Mouse (Mus musculus): ENCODE measurements around the gene Wdr63. TPM values are rescaled to one million over a fixed set of nuclear protein-coding genes. Genes with fewer than 3 reads are reported as not detected.

Wdr63 gene
- polyA plus RNA-seq, 1 experiment from 2014 or later = 0.31 TPM

DNA sequence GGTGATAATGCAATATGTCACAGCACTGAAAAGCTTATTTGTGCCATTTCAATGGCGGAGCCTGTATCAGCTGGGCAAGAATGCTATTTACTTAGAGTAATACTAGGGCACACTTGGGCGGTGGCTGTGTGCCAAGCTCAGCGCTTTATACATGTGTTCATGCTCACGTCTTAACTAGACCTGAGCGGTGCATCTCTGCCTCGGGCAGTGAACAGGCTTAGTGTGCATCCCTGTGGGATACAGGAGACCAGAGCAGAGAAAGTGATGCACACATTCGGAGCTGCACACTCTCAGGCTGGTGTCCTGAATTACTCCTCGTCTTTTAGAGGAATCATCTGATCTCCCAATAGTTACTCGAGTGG is 15.5 kb upstream of the Wdr63 start:
- Histone ChIP-seq H3K36me3 (ENCODE audit: insufficient read depth, low read length) (no peaks in the 10 kb centered on the region), H3K4me1 (ENCODE audit: insufficient read depth, low read length) (peaks cover 10% of the 10 kb centered on the region), H3K4me3 (ENCODE audit: low read length) (no peak overlapping the region), H3K4me2 (replicated peaks; ENCODE audit: low read depth, low read length) (no peak overlapping the region), H3K27ac (ENCODE audit: low read length) (no peak overlapping the region), H3K9me3 (ENCODE audit: low read length) (no peaks in the 10 kb centered on the region), H3K9ac (replicated peaks; ENCODE audit: low read length) (no peak overlapping the region), H3K27me3 (ENCODE audit: insufficient read depth, low read length) (no peaks in the 10 kb centered on the region)
- 80% methylated on average over 9 of the region's 9 CpGs for WGBS
- ATAC-seq (ENCODE audit: low FRiP score, low TSS enrichment) = no peak

DNA sequence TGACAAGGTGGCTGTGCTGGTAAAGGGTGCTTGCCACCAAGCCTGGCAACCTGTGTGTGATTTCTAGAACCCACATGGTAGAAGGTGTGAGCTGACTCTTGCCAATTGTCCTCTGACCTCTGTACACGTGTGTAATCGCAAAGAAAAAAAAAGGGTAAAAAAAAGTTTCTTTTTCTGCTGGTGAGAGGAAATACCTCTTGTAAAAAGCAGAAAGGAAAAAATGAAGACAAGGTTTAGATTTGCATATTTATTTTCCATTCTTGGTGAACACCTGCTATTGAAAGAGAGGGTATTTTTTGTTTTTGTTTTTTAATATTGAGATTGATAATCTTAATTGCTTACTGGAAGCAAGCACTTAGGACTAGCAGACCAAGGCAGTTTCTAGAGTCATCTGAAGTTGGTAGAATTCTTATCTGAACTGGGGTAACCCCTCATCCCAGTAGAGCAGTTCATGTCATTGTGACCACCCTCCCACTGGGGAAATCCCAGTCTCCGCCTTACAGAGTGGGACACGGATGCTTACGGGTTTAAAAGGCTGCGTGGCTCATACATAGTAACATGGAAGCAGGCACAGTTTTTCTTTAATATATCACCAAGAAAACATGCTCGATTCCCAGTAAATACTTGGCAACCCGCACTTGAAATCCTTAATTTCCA is 15.0 kb upstream of the Wdr63 start:
- no peak overlapping the region for H3K27ac ChIP-seq (ENCODE audit: low read length)
- H3K9me3 ChIP-seq (ENCODE audit: low read length) = no peaks in the 10 kb centered on the region
- peaks cover 3% of the 10 kb centered on the region for H3K27me3 ChIP-seq (ENCODE audit: insufficient read depth, low read length)
- no peaks in the 10 kb centered on the region for H3K36me3 ChIP-seq (ENCODE audit: insufficient read depth, low read length)
- H3K4me1 ChIP-seq (ENCODE audit: insufficient read depth, low read length) = peaks cover 15% of the 10 kb centered on the region
- no peak overlapping the region for H3K4me2 ChIP-seq (replicated peaks; ENCODE audit: low read depth, low read length)
- H3K9ac ChIP-seq (replicated peaks; ENCODE audit: low read length) = no peak overlapping the region
- no peak for ATAC-seq (ENCODE audit: low FRiP score, low TSS enrichment)
- no peak overlapping the region for H3K4me3 ChIP-seq (ENCODE audit: low read length)
- WGBS = 87% methylated on average over 8 of the region's 8 CpGs

DNA sequence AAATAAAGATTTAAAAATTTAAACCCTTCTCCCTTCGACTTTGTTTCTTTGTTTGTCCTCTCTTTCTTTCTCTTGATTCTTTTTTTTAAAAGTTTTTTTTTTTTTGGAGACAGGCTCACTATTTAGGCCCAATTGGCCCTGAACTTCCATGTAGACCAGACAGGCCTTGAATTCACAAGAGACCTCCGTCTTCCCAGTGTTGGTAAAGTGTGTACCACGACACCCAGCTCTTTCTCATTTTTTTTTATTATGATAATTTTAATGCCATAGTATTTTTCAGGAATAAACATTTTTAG is 14.1 kb upstream of the Wdr63 start:
- no peak overlapping the region for H3K27ac ChIP-seq (ENCODE audit: low read length)
- H3K4me1 ChIP-seq (ENCODE audit: insufficient read depth, low read length) = peaks cover 17% of the 10 kb centered on the region
- WGBS = 61% methylated on average over 3 of the region's 3 CpGs
- no peaks in the 10 kb centered on the region for H3K36me3 ChIP-seq (ENCODE audit: insufficient read depth, low read length)
- peak overlapping the region; percentile 43 for H3K9ac ChIP-seq (replicated peaks; ENCODE audit: low read length)
- no peaks in the 10 kb centered on the region for H3K9me3 ChIP-seq (ENCODE audit: low read length)
- no peak overlapping the region for H3K4me3 ChIP-seq (ENCODE audit: low read length)
- H3K4me2 ChIP-seq (replicated peaks; ENCODE audit: low read depth, low read length) = peak overlapping the region; percentile 48; the same call in 1 of the 2 replicates
- no peak for ATAC-seq (ENCODE audit: low FRiP score, low TSS enrichment)
- peaks cover 11% of the 10 kb centered on the region for H3K27me3 ChIP-seq (ENCODE audit: insufficient read depth, low read length)

DNA sequence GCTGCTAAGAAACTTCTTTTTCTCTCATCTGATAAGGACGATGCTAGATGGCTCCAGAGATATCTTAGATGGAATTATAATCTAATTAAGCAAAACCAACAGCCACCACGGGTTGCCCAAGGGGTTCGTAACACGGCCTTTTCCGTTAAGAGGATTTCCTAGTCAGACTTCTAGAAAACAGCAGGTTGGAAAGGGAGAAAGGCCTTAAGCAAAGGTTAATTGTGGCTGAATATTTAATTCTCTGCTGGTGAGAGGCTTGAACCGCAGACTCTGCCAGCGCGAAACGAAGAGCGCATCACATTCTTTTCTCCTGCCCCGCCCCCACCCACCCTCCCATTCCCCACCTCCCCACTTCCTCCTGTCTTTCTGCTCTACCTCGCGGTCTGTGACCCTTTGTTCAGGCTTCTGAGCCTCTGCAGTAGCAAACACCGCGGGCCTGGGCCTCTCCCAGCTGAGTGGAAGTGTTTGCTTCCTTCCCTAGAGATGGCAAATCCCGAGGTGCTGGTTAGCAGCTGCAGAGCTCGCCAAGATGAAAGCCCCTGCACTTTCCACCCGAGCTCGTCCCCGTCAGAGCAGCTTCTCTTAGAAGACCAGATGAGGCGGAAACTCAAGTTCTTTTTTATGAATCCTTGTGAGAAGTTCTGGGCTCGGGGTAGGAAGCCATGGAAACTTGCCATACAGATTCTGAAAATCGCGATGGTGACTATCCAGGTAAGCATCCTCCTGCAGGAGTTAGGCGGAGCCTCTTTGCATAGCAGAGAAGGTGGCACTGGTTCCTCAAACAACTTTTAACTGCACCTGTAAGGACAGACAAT is 13.6 kb upstream of the Wdr63 start:
- Histone ChIP-seq H3K4me2 (replicated peaks; ENCODE audit: low read depth, low read length) (peak overlapping the region; percentile 48), H3K36me3 (ENCODE audit: insufficient read depth, low read length) (no peaks in the 10 kb centered on the region), H3K27ac (ENCODE audit: low read length) (peak overlapping the region; percentile 57; the same call in 1 of the 2 replicates), H3K9ac (replicated peaks; ENCODE audit: low read length) (peak overlapping the region; percentile 43), H3K9me3 (ENCODE audit: low read length) (no peaks in the 10 kb centered on the region), H3K4me3 (ENCODE audit: low read length) (peak overlapping the region; percentile 31), H3K27me3 (ENCODE audit: insufficient read depth, low read length) (peaks cover 13% of the 10 kb centered on the region), H3K4me1 (ENCODE audit: insufficient read depth, low read length) (peaks cover 17% of the 10 kb centered on the region)
- WGBS = 10% methylated on average over 25 of the region's 25 CpGs
- ATAC-seq (ENCODE audit: low FRiP score, low TSS enrichment) = no peak

DNA sequence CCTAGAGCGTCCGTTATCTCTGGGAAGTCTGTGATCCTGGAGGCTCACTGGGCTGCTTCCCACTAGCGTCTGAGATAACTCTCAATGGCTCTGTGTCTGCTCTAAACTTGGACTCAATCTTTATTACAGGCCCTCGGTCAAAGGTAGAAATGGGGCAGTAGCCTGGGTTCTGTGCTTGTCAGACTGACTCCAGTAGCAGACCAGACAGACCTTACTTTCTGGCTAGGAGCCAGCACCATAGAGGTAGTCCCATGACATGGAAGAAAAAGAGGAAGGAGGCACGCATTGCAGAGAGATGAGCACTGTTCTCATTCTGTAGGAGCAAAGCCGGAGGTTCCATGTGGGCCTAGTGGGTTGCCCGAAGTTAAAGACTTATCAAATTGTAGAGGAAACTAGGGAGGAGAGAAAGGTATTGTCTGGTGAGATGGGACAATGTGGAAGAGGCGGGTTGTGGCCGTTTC is 10.1 kb upstream of the Wdr63 start:
- no peak for ATAC-seq (ENCODE audit: low FRiP score, low TSS enrichment)
- Histone ChIP-seq H3K4me1 (ENCODE audit: insufficient read depth, low read length) (peaks cover 17% of the 10 kb centered on the region), H3K9me3 (ENCODE audit: low read length) (no peaks in the 10 kb centered on the region), H3K4me3 (ENCODE audit: low read length) (peak overlapping the region; percentile 48), H3K27ac (ENCODE audit: low read length) (peak overlapping the region; percentile 10; the same call in 1 of the 2 replicates), H3K27me3 (ENCODE audit: insufficient read depth, low read length) (peaks cover 16% of the 10 kb centered on the region), H3K9ac (replicated peaks; ENCODE audit: low read length) (no peak overlapping the region), H3K4me2 (replicated peaks; ENCODE audit: low read depth, low read length) (peak overlapping the region; percentile 58), H3K36me3 (ENCODE audit: insufficient read depth, low read length) (no peaks in the 10 kb centered on the region)
- 57% methylated on average over 9 of the region's 9 CpGs for WGBS

DNA sequence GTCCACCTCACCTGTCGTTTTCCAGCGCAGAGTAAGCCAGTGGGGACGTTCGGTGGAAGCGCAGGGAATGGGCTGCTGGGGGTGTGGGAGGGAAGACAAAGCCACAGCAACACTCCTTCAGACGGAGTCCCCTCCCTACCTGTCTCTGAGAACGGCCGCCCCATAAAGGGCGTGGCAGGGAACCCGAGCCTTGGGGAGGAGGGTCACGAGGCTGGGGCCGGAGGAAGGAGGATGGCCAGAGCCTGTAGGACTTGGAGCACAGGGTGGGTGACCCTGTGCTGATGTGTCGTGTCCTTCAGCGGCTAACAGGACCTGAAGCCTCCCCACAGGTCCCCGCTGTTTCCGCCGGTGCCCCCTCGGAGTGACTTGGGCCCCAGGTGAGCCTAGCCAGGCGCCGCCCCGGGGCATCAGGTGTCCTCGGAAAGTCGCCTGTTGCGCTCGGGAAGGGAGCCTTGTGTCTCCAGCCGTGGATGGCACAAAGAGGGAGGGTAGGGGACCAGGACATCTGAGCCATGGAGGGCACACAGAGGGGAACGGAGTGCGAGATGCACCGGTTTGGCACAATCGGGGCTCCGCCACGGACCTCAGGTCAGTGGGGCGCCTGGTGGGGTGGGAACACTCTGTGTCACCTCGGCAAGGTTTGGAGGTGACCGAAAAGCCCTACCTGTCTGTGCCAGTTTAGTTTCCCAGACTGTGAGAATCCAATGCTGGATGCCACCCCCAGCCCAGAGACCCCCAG is 9.5 kb upstream of the Wdr63 start, which contains the start of gene Mcoln3:
Gene Mcoln3, plus strand, starts transcription at position 193 of the 739 bp plus-strand sequence.
- peaks cover 17% of the 10 kb centered on the region for H3K4me1 ChIP-seq (ENCODE audit: insufficient read depth, low read length)
- peak within 1 kb of the TSS; percentile 58 for H3K4me2 ChIP-seq (replicated peaks; ENCODE audit: low read depth, low read length)
- H3K36me3 ChIP-seq (ENCODE audit: insufficient read depth, low read length) = no peaks in the 10 kb centered on the region
- peak within 1 kb of the TSS; percentile 10; the same call in 1 of the 2 replicates for H3K27ac ChIP-seq (ENCODE audit: low read length)
- peak within 1 kb of the TSS; percentile 57; the same call in 1 of the 2 replicates for H3K9ac ChIP-seq (replicated peaks; ENCODE audit: low read length)
- WGBS = 10% methylated on average over 35 of the region's 35 CpGs
- peaks cover 16% of the 10 kb centered on the region for H3K27me3 ChIP-seq (ENCODE audit: insufficient read depth, low read length)
- no peaks in the 10 kb centered on the region for H3K9me3 ChIP-seq (ENCODE audit: low read length)
- peak; percentile 75 for ATAC-seq (ENCODE audit: low FRiP score, low TSS enrichment)
- peak within 1 kb of the TSS; percentile 48 for H3K4me3 ChIP-seq (ENCODE audit: low read length)

DNA sequence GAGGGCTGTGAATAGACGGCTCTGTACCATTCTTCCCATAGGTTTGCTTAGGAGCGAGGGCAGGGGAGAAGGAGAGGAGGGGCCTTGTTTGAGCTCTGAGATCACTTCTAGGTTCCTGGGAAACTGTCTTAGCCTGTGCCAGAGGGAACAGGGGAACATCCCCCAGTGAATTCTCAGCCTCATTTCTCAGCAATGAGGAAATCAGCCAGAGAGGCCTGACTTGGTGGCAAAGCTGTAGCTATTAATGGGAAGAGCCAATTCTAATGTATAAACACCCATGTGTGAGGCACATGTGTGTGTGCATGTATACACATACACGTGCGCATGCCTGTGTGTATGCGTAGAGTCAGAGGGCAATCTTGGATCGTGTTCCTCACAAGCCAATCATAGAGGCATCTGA is 3.0 kb upstream of the Wdr63 start:
- WGBS = 76% methylated on average over 6 of the region's 6 CpGs
- ATAC-seq (ENCODE audit: low FRiP score, low TSS enrichment) = no peak

DNA sequence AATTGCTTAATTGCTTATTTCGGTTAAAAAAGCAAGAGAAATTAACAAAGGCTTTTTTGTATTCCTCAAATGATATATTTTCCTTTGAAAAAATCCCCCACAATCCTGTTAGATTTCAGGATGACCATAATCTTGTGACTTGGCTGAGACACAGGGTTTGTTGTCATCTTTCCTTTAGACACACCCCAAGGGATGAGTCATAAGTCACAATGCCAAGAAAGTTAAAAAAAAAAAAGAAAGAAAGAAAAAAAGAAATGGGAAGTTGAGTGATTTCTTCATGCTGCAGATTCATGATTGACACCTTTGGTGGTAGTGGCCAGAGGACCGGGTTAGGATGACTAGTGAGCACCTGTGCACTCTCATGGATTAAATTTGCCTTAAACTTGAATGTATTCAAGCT is 2.4 kb upstream of the Wdr63 start:
- H3K4me1 ChIP-seq (ENCODE audit: insufficient read depth, low read length) = no peaks in the 10 kb centered on the region
- WGBS = 90% methylated on average over 2 of the region's 2 CpGs
- no peaks in the 10 kb centered on the region for H3K9me3 ChIP-seq (ENCODE audit: low read length)
- no peak overlapping the region for H3K27ac ChIP-seq (ENCODE audit: low read length)
- ATAC-seq (ENCODE audit: low FRiP score, low TSS enrichment) = no peak
- peaks cover 4% of the 10 kb centered on the region; the same call in 1 of the 2 replicates for H3K27me3 ChIP-seq (ENCODE audit: insufficient read depth, low read length)
- no peaks in the 10 kb centered on the region for H3K36me3 ChIP-seq (ENCODE audit: insufficient read depth, low read length)
- H3K9ac ChIP-seq (replicated peaks; ENCODE audit: low read length) = no peak overlapping the region
- H3K4me3 ChIP-seq (ENCODE audit: low read length) = no peak overlapping the region
- H3K4me2 ChIP-seq (replicated peaks; ENCODE audit: low read depth, low read length) = no peak overlapping the region

More for the DNA sequence above, 3.0 kb upstream of the Wdr63 start:
- no peak overlapping the region for H3K9ac ChIP-seq (replicated peaks; ENCODE audit: low read length)
- H3K4me3 ChIP-seq (ENCODE audit: low read length) = no peak overlapping the region
- no peaks in the 10 kb centered on the region for H3K36me3 ChIP-seq (ENCODE audit: insufficient read depth, low read length)
- no peak overlapping the region for H3K4me2 ChIP-seq (replicated peaks; ENCODE audit: low read depth, low read length)
- no peaks in the 10 kb centered on the region for H3K9me3 ChIP-seq (ENCODE audit: low read length)
- H3K27ac ChIP-seq (ENCODE audit: low read length) = no peak overlapping the region
- H3K27me3 ChIP-seq (ENCODE audit: insufficient read depth, low read length) = peaks cover 4% of the 10 kb centered on the region; the same call in 1 of the 2 replicates
- H3K4me1 ChIP-seq (ENCODE audit: insufficient read depth, low read length) = no peaks in the 10 kb centered on the region

DNA sequence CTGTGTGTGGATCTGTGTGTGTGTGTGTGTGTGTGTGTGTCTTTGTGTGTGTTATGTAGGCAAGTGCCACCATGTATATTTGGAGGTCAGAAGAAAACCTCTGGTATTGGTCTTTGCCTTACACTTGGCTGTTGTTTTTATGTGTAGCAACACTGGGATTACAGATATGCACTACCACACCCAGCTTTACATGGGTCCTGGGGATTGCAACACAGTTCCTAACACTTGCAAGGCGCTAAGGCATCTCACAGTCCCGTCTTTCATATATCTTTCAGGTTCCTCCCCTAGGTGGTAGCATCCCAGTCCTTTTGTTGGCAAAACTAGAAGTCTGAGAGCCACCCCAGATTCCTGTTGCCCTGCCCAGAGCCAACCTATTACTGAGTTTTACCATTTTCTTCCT is 1.0 kb upstream of the Wdr63 start:
- Histone ChIP-seq H3K27me3 (ENCODE audit: insufficient read depth, low read length) (peaks cover 4% of the 10 kb centered on the region; the same call in 1 of the 2 replicates), H3K27ac (ENCODE audit: low read length) (no peak overlapping the region), H3K9ac (replicated peaks; ENCODE audit: low read length) (no peak overlapping the region), H3K36me3 (ENCODE audit: insufficient read depth, low read length) (no peaks in the 10 kb centered on the region), H3K9me3 (ENCODE audit: low read length) (0 out of 2 replicates have a peak, but pooled peaks cover 2% of the 10 kb centered on the region), H3K4me1 (ENCODE audit: insufficient read depth, low read length) (no peaks in the 10 kb centered on the region), H3K4me3 (ENCODE audit: low read length) (no peak overlapping the region), H3K4me2 (replicated peaks; ENCODE audit: low read depth, low read length) (no peak overlapping the region)
- ATAC-seq (ENCODE audit: low FRiP score, low TSS enrichment) = no peak
- 75% methylated on average over 2 of the region's 2 CpGs for WGBS

All from kidney, embryonic 16.5 days (tissue).